Mouse (Mus musculus) hindbrain, embryonic 11.5 days (tissue): ENCODE data around the gene Rbm20. TPM values are rescaled to one million over a fixed set of nuclear protein-coding genes. Genes with fewer than 3 reads are reported as not detected.
"Not testable (repeated sequence)": the region's sequence is repeated elsewhere in the genome, so short reads cannot be mapped to it uniquely, and the experiment has no call there.

ENCODE experiments used
- ATAC-seq: fragments of 200-750 bp; cut with Nextera tagmentation; 2 replicates; pipeline ENCODE4 v1.8.0; 2017; ENCODE audit warnings: mild to moderate bottlenecking, moderate TSS enrichment, moderate library complexity; ENCODE audit not compliant: low FRiP score
- DNase-seq: peaks from one replicate; pipeline ENCODE4 v3.0.0-alpha.2; 2015; ENCODE audit warnings: low spot score
- H3K27ac ChIP-seq: fragments of 300-500 bp; sonication (generic); 2 replicates; pipeline ENCODE4 v1.5.1; 2014; ENCODE audit warnings: mild to moderate bottlenecking, low read depth, low read length
- H3K27me3 ChIP-seq: fragments of 300-500 bp; sonication (generic); 2 replicates; pipeline ENCODE4 v1.6.1; 2014; ENCODE audit warnings: mild to moderate bottlenecking, low read length, moderate library complexity, mixed read lengths; ENCODE audit not compliant: control insufficient read depth, insufficient read depth
- H3K36me3 ChIP-seq: fragments of 300-500 bp; sonication (generic); 2 replicates; pipeline ENCODE4 v1.6.1; 2014; ENCODE audit warnings: mild to moderate bottlenecking, low read length, moderate library complexity, mixed read lengths; ENCODE audit not compliant: control insufficient read depth, insufficient read depth
- H3K4me1 ChIP-seq: fragments of 300-500 bp; sonication (generic); replicated peaks from 2 replicates; pipeline ENCODE4 v1.6.1; 2014; ENCODE audit warnings: low read length, mixed read lengths; ENCODE audit not compliant: control insufficient read depth, insufficient read depth
- H3K4me2 ChIP-seq: fragments of 300-500 bp; sonication (generic); replicated peaks from 2 replicates; pipeline ENCODE4 v1.6.1; 2014; ENCODE audit warnings: mild to moderate bottlenecking, low read depth, low read length
- H3K4me3 ChIP-seq: fragments of 300-500 bp; sonication (generic); 2 replicates; pipeline ENCODE4 v1.5.1; 2014; ENCODE audit warnings: low read depth, low read length
- H3K9ac ChIP-seq: fragments of 300-500 bp; sonication (generic); 2 replicates; pipeline ENCODE4 v1.6.1; 2014; ENCODE audit warnings: low read depth, low read length
- H3K9me3 ChIP-seq: fragments of 300-500 bp; sonication (generic); 2 replicates; pipeline ENCODE4 v1.6.1; 2016; ENCODE audit warnings: low read length; ENCODE audit not compliant: control insufficient read depth
- WGBS: fragments of 180-500 bp; shearing (Covaris S2); extraction: QIAGEN DNeasy Blood & Tissue Kit; methylation state at CpG from one replicate; pipeline ENCODE4 v1.1.7; 2014; 5-methylcytosine and 5-hydroxymethylcytosine counted together
- polyA plus RNA-seq: library from polyadenylated mRNA; unstranded; fragments of >200 nt; fragmentation: Nextera tagmentation; extraction: Ambion mirVana; gene quantifications from 2 replicates; pipeline ENCODE4 v1.2.1, GENCODE M21; 2014

The Rbm20 gene
- polyA plus RNA-seq, 1 experiment from 2014 or later: 0.73 TPM

DNA sequence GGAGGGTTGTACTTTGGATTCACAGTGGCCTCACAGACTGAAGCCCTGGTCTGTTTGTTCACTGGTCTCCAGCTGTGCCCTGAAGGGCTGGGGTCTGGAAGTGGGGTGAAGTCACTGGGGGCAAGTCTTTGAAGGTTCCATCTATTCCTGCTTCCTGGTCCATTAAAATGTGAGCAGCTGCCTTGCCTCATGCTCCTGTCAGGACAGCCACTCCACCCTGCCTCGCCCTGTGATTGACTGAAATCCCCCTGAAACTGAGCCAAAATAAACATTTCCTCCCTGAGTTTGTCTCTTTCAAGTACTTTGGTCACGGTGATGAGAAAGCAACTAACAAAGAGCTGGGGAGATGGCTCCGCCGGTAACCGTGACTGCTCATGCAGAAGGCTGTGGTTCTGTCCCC lies 27.3 kb upstream of the Rbm20 start:
- no peaks in the 10 kb centered on the region for H3K9me3 ChIP-seq
- 0 out of 2 replicates have a peak, but pooled peaks cover 2% of the 10 kb centered on the region for H3K4me1 ChIP-seq
- 70% methylated on average over 5 of the region's 5 CpGs for WGBS
- no peak for ATAC-seq
- H3K4me3 ChIP-seq: no peak overlapping the region
- no peak overlapping the region for H3K9ac ChIP-seq
- no peaks in the 10 kb centered on the region for H3K27me3 ChIP-seq
- no peak overlapping the region for H3K27ac ChIP-seq
- H3K4me2 ChIP-seq: no peak overlapping the region
- no peak for DNase-seq
- no peaks in the 10 kb centered on the region; the same call in 1 of the 2 replicates for H3K36me3 ChIP-seq

DNA sequence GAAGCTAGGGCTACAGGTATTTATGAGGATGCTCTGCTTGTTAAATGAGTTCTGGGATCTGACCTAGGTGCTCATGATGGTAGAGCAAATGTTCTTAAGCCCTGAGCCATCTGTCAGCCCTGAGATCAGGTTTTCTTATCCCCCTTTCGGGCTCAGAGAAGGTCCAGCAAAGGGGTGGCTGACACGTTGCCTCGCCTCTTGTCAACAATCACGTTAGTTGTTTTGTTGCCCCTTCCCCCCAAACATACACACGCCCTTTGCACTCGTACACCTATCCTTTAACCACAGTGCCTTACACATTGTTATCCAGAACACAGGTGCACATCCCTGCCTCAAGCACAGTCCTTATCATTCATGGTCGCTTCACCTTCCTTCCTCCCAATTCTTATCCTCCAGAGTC lies 26.2 kb upstream of the Rbm20 start:
- Histone ChIP-seq H3K36me3 (no peaks in the 10 kb centered on the region), H3K4me2 (no peak overlapping the region), H3K4me1 (0 out of 2 replicates have a peak, but pooled peaks cover 2% of the 10 kb centered on the region), H3K27me3 (no peaks in the 10 kb centered on the region), H3K27ac (no peak overlapping the region), H3K4me3 (no peak overlapping the region), H3K9ac (no peak overlapping the region), H3K9me3 (no peaks in the 10 kb centered on the region)
- no peak for DNase-seq
- WGBS: 89% methylated on average over 7 of the region's 7 CpGs
- no peak for ATAC-seq

DNA sequence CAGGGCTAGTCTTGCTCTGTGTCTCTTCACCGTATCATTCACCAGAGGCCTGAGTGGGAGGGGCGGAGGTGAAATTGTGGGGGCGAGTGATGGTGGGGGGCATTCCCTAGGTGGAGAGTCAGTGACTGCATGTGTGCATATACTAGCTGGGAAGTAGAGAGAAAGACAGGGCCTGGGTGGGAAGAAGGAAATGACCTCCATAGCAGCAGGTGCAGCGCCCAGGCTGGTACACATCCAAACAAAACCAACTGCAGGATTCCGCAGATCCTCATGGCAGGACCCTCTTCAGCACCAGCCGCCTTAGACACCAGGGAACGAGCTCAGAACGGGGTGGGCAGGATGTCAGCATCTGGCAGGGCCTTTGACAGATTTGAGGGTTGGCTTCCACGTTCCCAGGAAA lies 24.8 kb upstream of the Rbm20 start:
- Histone ChIP-seq H3K4me3 (no peak overlapping the region), H3K27ac (no peak overlapping the region), H3K27me3 (no peaks in the 10 kb centered on the region), H3K9ac (no peak overlapping the region), H3K9me3 (no peaks in the 10 kb centered on the region), H3K36me3 (no peaks in the 10 kb centered on the region), H3K4me2 (no peak overlapping the region), H3K4me1 (0 out of 2 replicates have a peak, but pooled peaks cover 2% of the 10 kb centered on the region)
- ATAC-seq (peak; percentile 13), DNase-seq (no peak)
- WGBS: 60% methylated on average over 9 of the region's 9 CpGs

DNA sequence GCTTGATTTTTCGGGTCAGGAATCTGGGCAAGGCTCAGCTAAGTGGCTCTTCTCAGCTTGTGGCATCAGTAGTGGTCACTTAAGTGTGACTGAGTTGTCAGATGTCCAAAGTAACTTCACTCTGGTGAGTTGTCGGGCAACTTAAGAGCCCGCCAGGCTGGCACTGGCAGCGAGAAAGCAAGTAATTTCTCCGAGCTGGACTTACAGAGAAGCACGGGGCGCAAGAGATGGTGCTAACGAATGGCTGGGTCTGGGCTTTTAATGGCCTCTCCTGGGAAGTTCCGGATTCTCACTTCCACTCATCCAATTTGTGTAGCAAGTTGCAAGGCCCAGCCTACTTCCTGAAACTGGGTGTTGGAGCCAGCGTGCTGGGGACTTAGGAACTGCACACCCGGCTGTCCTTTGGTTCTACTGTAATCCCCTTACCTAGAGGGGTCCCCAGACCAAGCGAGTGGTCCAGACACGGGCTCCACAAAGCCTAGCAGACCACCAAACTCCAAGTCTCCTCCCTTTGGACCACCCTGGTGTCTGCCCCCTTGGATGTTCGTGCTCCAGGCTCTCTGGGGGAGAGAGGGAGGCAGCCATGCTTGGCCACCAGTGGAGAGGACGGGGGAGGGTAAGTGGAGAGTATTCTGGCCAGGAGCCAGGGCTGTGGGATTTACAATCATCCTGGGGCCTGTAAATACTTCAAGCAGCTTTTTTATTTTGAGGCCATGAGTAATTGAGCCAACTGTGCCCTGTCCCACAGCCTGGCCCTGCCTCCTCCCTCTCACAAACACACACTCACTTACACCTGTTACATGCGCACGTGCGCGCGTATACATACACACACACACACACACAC lies 23.3 kb upstream of the Rbm20 start:
- ATAC-seq: peak; percentile 34; the same call in 1 of the 2 replicates
- H3K4me2 ChIP-seq: no peak overlapping the region

DNA sequence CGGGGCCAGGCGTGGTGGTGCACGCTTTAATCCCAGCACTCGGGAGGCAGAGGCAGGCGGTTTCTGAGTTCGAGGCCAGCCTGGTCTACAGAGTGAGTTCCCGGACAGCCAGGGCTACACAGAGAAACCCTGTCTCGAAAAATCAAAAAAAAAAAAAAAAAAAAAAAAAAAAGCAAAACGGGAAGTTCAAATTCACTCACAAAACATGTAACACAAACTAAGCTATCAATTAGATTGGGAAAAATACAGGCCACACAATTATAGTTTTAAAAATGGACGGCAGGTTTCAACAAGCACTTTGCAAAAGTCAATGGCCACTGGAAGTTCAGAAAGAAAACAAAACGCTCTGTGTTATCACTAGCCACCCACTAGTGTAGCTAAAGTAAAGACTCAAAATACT lies 20.7 kb upstream of the Rbm20 start:
- not testable (repeated sequence) for H3K9me3 ChIP-seq, H3K4me1 ChIP-seq, DNase-seq, H3K4me2 ChIP-seq, H3K27me3 ChIP-seq, H3K36me3 ChIP-seq, ATAC-seq, H3K27ac ChIP-seq, H3K4me3 ChIP-seq, H3K9ac ChIP-seq
- WGBS: 92% methylated on average over 11 of the region's 11 CpGs

More for the DNA sequence above, 23.3 kb upstream of the Rbm20 start:
- Histone ChIP-seq H3K4me1 (0 out of 2 replicates have a peak, but pooled peaks cover 2% of the 10 kb centered on the region), H3K9ac (no peak overlapping the region), H3K36me3 (no peaks in the 10 kb centered on the region), H3K27me3 (no peaks in the 10 kb centered on the region), H3K27ac (no peak overlapping the region), H3K9me3 (no peaks in the 10 kb centered on the region), H3K4me3 (no peak overlapping the region)
- DNase-seq: no peak
- 75% methylated on average over 20 of the region's 20 CpGs for WGBS

DNA sequence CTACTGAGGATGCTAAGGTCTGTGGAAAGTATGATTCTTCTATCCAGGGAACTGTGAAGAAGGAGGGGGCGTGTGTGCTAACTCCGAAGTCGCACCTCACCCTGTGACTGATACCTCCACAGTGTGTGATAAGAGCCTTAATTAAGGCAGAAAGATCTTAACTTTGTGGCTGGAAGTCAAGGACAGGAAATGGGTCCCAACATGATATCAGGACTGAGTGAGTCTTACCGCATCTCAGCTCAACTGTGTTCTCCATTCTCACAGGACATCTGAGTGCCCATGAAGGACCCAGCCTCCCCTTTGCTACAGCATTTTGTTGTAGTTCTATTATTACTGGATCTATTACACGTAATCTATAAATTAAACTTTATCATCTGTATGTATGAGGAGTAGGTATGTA lies 19.7 kb upstream of the Rbm20 start:
- Histone ChIP-seq H3K4me3 (no peak overlapping the region), H3K36me3 (no peaks in the 10 kb centered on the region), H3K27ac (no peak overlapping the region), H3K27me3 (no peaks in the 10 kb centered on the region), H3K9me3 (no peaks in the 10 kb centered on the region), H3K4me2 (no peak overlapping the region), H3K9ac (no peak overlapping the region), H3K4me1 (no peaks in the 10 kb centered on the region)
- ATAC-seq: no peak
- no peak for DNase-seq
- WGBS: 85% methylated on average over 5 of the region's 5 CpGs

DNA sequence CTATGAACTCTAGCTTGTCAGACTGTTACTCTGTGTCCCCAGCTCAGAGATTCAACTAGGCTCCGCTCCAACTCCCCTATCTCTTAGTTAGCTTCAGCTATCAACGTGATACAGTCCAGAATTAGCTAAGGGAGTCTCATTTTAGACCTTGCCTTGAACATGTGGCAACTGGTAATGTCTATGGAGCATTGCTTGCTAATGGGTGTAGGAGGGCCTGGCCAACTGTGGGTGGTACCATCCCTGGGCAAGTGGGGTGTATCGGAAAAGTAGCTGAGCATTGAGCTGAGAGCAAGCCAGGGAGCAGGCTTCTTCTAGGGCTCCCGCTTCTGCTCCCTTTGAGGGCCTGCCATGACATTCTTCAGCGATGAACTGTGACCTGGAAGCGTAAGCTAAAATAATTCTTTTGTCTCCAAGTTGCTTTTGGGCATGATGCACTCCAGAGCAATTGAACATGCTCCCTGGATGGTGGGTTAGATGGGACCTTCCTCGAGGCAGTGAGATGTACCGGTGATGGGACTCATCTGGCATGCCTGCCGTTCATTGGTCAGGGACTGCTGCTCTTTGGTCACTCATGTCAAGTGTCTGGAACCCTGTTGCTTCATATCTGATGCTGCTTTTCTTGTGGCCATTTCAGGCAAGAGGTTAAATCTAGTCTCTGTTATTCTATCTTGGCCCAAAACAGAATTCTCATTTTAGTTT lies 16.2 kb upstream of the Rbm20 start:
- Histone ChIP-seq H3K4me3 (no peak overlapping the region), H3K9me3 (no peaks in the 10 kb centered on the region), H3K36me3 (no peaks in the 10 kb centered on the region), H3K4me1 (no peaks in the 10 kb centered on the region), H3K9ac (no peak overlapping the region), H3K27me3 (no peaks in the 10 kb centered on the region), H3K27ac (no peak overlapping the region), H3K4me2 (no peak overlapping the region)
- no peak for DNase-seq
- ATAC-seq: no peak
- 79% methylated on average over 9 of the region's 9 CpGs for WGBS

DNA sequence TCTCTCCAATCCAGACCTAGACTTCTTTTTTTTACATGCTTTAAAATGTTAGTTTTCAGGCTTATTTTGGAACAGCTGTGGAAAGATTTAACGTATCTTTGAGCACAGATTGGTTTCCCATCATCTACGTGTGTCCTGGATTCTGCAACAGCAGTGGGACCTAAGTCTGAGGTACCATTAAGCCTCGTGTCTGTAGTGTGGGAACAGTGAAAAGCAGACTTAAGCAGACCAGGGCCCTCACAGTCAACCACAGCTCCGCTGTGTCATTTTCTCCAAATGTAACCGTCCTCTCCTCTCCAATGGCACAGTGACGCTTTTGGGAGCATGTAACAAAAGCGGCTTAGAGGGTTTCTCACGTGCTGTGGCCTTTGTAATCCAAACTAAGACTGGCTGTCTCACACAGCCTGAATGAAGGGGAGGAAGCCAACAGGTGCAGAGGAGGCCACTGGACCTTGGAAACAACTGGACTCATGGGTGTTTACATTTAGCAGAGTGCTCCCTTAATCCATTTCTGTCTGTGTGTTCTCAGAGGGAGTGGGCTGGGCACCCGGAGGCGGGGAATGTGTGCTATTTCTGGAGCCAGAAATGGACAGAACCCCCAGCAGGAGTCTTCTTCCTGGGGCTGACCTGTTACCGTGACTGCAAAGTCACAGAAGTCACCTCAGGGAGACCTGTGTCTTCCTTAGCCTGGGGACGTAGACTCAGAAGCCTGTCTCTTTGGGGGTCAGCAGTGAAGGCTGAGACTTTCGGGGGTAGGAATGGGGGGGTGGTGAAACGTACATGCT lies 15.0 kb upstream of the Rbm20 start:
- Histone ChIP-seq H3K27ac (no peak overlapping the region), H3K9me3 (no peaks in the 10 kb centered on the region), H3K9ac (no peak overlapping the region), H3K4me2 (no peak overlapping the region), H3K4me1 (no peaks in the 10 kb centered on the region), H3K36me3 (no peaks in the 10 kb centered on the region), H3K27me3 (no peaks in the 10 kb centered on the region), H3K4me3 (no peak overlapping the region)
- DNase-seq (no peak), ATAC-seq (no peak)
- 47% methylated on average over 14 of the region's 14 CpGs for WGBS
